25 mouse cellular contexts compared by ENCODE assay signal in genomic region chr4:84102736-84103135, GRCm38 (mm10).
A peak's percentile ranks its signal among the peaks of the same experiment; 100 is the strongest.
DNase-seq lines count a peak whose midpoint lies in the region; ATAC-seq lines count a peak whose summit lies in the region.
"Had no signal": no experiment of that assay in that cellular context is flagged by ENCODE, and none has a peak within 500 bp of the region (broad histone marks: within the 10 kb centered on the region; RNA-seq: fewer than 3 reads in every experiment).

No protein-coding gene starts in this region.

- no peak overlapping the region for H3K9ac ChIP-seq in limb, embryonic 13.5 days
- H3K9ac ChIP-seq: forebrain, postnatal 0 days; heart, embryonic 15.5 days; hindbrain, embryonic 12.5 days; intestine, embryonic 15.5 days; limb, embryonic 12.5 days had no signal

- H3K27me3 ChIP-seq in limb, embryonic 13.5 days = no peaks in the 10 kb centered on the region
- no peaks in the 10 kb centered on the region for H3K27me3 ChIP-seq in limb, embryonic 10.5 days (ENCODE audit: low read depth, poor library complexity, severe bottlenecking)
- H3K27me3 ChIP-seq: heart, embryonic 15.5 days; intestine, embryonic 15.5 days; limb, embryonic 12.5 days had no signal

- H3K27ac ChIP-seq in limb, embryonic 13.5 days = no peak overlapping the region
- no peak overlapping the region for H3K27ac ChIP-seq in limb, embryonic 10.5 days
- H3K27ac ChIP-seq: forebrain, embryonic 10.5 days; heart, embryonic 10.5 days; heart, embryonic 15.5 days; hindbrain, embryonic 12.5 days; hindbrain, postnatal 0 days; intestine, embryonic 15.5 days; kidney, postnatal 0 days; limb, embryonic 12.5 days; midbrain, embryonic 10.5 days had no signal

- 27% methylated on average over 11 of the region's 11 CpGs for WGBS in limb, embryonic 13.5 days
- WGBS in limb, embryonic 10.5 days = 59% methylated on average over 11 of the region's 11 CpGs

- H3K4me3 ChIP-seq in limb, embryonic 13.5 days = no peak overlapping the region
- no peak overlapping the region for H3K4me3 ChIP-seq in limb, embryonic 10.5 days
- H3K4me3 ChIP-seq: forebrain, embryonic 10.5 days; heart, embryonic 10.5 days; heart, embryonic 15.5 days; hindbrain, embryonic 12.5 days; intestine, embryonic 15.5 days; limb, embryonic 12.5 days; midbrain, embryonic 10.5 days had no signal

- H3K9me3 ChIP-seq in limb, embryonic 13.5 days = no peaks in the 10 kb centered on the region
- H3K9me3 ChIP-seq in limb, embryonic 10.5 days (replicated peaks) = no peaks in the 10 kb centered on the region
- H3K9me3 ChIP-seq: forebrain, embryonic 10.5 days; heart, embryonic 10.5 days; heart, embryonic 15.5 days; hindbrain, embryonic 12.5 days; intestine, embryonic 15.5 days; limb, embryonic 12.5 days; midbrain, embryonic 10.5 days had no signal

- peak overlapping the region; percentile 11; the same call in 1 of the 2 replicates for H3K4me2 ChIP-seq in limb, embryonic 13.5 days (replicated peaks)
- H3K4me2 ChIP-seq: heart, embryonic 15.5 days; hindbrain, embryonic 12.5 days; intestine, embryonic 15.5 days; limb, embryonic 12.5 days; liver, embryonic 11.5 days had no signal

- H3K4me1 ChIP-seq in limb, embryonic 13.5 days = peaks cover 40% of the 10 kb centered on the region
- H3K4me1 ChIP-seq in limb, embryonic 10.5 days = peaks cover 40% of the 10 kb centered on the region
- H3K4me1 ChIP-seq: heart, embryonic 10.5 days; heart, embryonic 15.5 days; intestine, embryonic 15.5 days had no signal

- no peaks in the 10 kb centered on the region for H3K36me3 ChIP-seq in limb, embryonic 13.5 days
- H3K36me3 ChIP-seq in limb, embryonic 10.5 days = no peaks in the 10 kb centered on the region
- H3K36me3 ChIP-seq: forebrain, embryonic 10.5 days; heart, embryonic 10.5 days; heart, embryonic 15.5 days; hindbrain, embryonic 12.5 days; intestine, embryonic 15.5 days; limb, embryonic 12.5 days; midbrain, embryonic 10.5 days had no signal

- no peak for DNase-seq in limb, embryonic 10.5 days (ENCODE audit: low spot score)
- peak; percentile 83 for DNase-seq in NIH3T3 (ENCODE audit: low read depth)
- peak; percentile 29 for DNase-seq in fibroblast of lung, adult 2 months (ENCODE audit: low read depth)
- no peak for DNase-seq in left cerebral cortex, adult 18-20 months (ENCODE audit: low spot score in 2 of 2)
- DNase-seq in spleen, postnatal 10 days (ENCODE audit: low spot score in 2 of 2) = no peak
- DNase-seq: adrenal gland, adult 8-10 months; cerebellum, adult 2 months; cerebellum, postnatal 14 days; forebrain, postnatal 0 days; gastrocnemius, postnatal 10 days; heart, adult 11 months; kidney, adult 8-10 months; layer of hippocampus, adult 9-11 months had no signal

- ATAC-seq in limb, embryonic 13.5 days (ENCODE audit: low FRiP score, low read depth) = no peak
- ATAC-seq in megakaryocyte progenitor cell, adult 5-6 weeks (replicated peaks; ENCODE audit: poor library complexity) = peak; percentile 66
- ATAC-seq: forebrain, postnatal 0 days; hindbrain, postnatal 0 days; intestine, embryonic 15.5 days had no signal

Comparison
In these comparisons a context has a peak if more than half of its experiments do, and no peak if none do; other contexts are left out.
1. DNase-seq: peak in NIH3T3 (single experiment) and fibroblast of lung, adult 2 months (single experiment); none in limb, embryonic 10.5 days (single experiment), left cerebral cortex, adult 18-20 months (0 of 2) and spleen, postnatal 10 days (0 of 2).